Mouse (Mus musculus): ENCODE measurements around the gene Fhl2.

Gene Fhl2

DNA sequence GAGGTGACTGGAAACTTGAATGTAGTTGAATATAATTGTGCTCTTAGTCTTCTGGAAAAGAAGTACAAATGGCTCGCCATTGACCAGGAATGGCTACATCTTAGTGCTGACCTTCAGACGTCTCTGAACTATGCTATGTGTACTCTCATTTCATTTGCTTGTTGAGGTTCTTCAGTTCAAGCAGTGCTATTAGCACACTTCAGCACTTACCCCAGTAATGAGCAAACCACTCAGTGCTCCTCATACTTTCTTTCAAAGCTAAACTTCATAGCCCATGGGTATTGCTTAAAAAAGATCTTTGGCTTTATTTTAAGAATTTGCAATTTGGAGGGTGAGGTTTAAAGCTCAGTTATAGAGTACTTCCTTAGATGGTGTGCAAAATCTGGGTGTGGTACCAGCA lies 88.1 kb downstream of the Fhl2 start:
- DNase-seq (ENCODE audit: low spot score): no peak

DNA sequence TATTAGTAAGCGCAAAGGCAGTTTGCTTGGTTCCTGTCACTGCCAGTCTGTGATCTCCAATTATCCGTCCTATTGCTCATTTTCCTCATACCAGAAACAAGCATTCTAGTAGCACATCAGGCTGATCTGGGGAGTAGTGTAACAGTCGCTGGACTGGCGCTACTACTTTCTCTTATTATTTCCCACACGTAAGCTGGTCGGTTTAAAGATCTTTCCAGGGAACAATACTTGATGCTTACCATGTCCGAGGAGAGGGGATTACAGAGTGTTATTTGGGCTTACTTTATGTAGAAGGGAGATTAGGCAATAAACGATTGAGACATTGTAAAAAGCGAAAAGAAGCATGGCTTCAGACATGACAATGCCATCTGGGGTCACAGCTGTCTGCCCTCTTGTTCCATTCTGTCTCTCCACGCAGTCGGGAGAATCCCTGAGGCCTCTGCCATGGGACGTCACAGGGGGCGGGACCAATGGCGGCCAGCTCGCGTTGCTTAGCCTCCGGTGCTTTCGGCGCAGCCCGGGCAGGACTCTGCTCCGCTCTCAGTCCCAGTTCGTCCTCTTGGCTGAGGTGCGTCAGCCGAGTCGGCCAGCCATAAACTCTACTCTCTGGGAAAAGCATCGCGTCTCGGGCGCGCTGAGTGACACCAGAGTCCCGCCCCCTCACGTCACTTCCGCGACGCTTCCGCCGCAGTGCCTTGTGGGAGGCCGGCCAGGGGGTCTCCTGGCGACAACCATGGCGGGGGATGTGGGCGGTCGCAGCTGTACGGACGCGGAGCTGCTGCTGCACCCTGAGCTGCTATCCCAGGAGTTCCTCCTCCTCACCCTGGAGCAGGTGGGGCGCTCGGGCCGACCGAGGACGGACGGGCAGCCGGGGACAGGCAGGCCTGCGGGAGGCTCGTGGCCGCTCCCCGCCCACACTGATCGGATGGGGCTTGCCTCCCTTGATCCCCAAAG lies 98.5 kb downstream of the Fhl2 start, which contains the start of the genes Tgfbrap1 and AI597479:
Gene Tgfbrap1, minus strand, starts transcription at position 607 of the 954 bp plus-strand sequence.
Gene AI597479, plus strand, starts transcription at position 680 of the 954 bp plus-strand sequence.
- peak; percentile 90 for DNase-seq (ENCODE audit: low spot score)

DNA sequence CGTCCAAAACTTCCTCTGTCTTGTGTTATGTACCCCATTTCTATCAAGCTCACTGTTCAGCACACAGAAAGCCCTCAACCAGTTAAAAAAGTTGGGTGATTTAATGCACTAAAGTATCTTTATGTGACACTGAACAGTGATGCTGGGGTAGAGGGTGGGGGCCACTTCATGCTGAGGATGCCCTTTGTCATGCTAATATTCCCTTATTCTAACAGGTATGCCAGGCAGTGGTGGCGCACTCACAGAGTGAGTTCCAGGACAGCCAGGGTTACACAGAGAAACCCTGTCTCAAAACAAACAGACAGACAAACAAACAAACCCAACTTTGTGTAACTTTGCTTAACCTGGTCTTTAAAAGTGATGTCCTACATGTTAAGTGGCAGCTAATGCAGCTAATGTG lies 102.6 kb downstream of the Fhl2 start:
- no peak for DNase-seq (ENCODE audit: low spot score)

DNA sequence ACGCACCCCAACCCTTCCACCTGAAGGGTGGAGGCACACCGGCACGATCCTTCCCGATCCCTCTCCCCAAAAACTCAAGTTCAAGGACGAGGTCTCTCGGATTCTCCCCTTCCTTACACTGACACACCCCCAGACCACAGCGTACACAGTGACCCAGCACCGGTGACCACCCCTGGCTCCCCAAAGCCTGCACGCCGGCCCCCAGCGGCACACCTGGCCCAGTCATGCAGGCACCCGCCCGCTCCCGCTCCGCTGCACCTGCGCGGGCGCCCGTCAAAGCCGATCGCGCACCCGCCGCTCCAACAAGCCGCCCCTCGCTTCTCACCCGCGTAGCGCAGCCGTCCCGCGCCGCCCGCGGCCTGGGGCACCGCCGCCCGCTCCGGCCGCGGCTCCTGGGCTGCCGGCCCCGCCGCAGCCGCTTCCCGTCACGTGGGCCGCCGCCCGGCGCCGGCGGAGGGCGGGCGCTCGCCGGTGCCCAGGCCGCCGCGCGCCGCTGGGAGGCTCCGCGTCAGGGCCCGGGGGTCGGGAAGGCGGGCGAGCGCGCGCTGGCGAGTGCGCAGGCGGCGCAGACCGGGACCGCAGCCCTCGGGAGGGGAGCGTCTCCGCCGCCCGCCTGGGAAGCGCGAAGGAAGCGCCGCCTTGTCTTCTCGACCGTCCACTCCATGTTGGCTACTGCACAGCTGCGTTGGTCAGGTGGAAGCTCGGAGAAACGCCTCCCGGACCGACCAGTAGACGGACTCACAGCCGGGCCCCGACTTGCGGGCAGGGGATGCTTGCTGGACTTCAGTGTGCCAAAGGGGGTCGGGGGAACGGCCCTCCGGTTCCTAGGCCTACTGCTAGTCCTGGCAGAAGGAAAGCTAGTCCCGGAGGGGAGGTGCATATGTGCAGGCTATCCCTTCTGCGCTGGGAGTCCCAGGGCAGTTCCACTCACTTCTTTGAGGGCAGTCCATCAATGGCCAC lies 104.4 kb downstream of the Fhl2 start:
- DNase-seq (ENCODE audit: low spot score): peak; percentile 54

DNA sequence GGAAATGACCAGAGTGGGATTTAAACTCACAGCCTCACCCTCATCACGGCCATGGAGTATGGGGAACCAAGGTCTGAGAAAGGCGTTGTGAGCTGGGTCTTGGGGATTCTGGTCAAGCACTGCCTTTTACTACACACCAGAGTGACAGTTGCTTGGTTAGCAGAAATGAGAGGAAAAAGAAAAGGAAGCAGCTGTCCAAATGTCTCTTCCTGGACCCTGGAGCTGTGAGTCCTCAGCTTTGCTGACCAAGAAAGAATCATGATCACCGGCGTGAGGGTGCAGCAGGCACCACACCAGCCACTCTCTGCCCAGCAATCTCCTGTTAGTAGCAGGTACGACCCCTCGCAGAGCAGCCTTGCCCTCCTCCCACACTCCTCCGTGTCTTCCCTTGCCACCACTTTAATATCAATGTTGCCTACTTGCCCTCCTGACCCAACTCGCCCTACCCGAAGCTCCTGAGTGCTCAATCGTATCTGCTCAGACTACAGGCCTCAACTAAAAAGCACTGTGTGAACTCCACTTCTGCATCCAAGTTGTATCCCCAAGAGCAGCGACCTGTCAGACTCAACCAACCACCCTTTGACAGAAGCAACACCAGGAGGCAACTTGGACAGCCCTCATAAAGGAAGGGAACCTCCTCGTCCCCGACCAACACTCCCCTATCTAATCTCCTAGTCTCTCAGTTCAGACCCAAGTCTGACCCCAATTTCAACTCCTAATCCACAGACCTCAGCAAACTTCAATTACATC lies 105.3 kb downstream of the Fhl2 start:
- DNase-seq (ENCODE audit: low spot score): no peak

DNA sequence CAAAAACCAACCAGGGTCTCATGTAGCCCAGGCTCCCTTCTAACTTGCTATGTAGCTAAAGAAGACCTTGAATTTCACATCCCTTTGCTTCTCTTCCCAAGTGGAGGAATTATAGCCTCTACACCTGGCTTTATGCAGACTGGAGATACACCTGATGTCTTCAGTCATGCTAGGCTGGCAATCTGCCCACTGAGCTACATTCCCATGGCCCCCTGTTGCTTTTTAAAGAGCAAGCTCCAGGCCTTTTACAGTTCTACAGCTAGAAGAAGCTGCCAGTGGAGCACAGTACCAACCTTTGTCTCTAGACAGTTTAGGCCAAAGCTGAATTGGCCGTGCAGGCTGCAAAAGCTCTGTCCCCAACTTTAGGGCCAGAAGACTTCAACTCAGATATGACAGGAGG lies 106.4 kb downstream of the Fhl2 start:
- no peak for DNase-seq (ENCODE audit: low spot score)

DNA sequence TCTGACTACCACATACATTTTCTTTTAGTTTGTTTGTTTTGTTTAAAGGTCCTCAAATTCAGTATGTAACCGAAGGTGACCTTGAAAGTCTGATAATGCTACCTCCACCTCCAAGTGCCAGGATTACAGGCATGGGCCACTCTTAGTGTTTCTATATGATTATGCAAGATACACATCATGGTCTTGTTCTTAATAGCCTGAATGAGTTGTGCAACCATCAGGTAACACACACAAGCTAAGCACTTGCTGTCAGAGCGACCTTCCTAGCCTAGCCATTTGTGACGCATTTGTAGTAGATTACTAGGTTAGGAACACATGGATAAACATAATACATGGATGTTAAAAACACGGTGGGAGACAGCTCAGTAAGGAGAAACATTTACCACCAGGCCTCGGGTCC lies 113.8 kb downstream of the Fhl2 start:
- no peak for DNase-seq (ENCODE audit: low spot score)

DNA sequence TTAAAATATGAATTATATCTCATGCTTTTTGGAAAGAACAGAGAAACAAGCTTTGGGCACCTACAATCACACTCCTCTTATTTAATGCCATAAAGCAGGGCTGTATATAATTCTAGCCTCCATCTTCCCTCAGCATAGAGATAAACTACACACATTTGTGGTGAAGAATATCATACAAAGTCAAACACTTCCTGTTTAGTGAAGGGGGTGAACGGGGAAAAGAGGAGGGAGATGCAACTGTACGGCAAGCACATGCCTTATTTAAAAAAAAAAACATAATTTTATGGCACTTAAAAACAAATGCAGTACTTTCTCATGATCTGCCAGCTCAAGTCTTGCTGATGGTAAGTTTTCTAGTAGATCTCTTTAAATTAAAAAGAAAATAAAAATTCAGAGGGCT lies 118.7 kb downstream of the Fhl2 start:
- no peak for DNase-seq (ENCODE audit: low spot score)

DNA sequence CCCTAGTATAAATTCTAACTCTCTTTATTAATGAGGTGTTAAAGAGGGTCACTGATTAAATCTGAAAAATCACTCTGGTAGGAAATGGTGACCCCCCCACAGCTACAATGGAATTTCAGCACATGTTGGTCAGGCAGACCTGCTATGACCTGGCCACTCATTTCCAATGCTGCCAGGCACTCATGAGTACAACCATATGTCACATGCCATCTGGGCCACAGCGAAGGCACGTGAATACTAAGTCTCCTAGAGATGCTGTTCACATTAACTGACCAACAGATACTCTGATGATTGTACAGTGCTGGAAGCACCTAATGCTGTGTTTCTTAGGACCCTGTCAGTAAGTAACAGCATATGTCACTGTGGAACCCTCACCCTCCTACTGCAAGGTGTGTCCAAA lies 122.0 kb downstream of the Fhl2 start:
- no peak for DNase-seq (ENCODE audit: low spot score)
